Mouse (Mus musculus) hindbrain, embryonic 13.5 days (tissue): ENCODE data around the gene Nsf. TPM values are rescaled to one million over a fixed set of nuclear protein-coding genes. Genes with fewer than 3 reads are reported as not detected.
A peak's percentile ranks its signal among the peaks of the same experiment; 100 is the strongest.
"Not testable (repeated sequence)": the region's sequence is repeated elsewhere in the genome, so short reads cannot be mapped to it uniquely, and the experiment has no call there.

ENCODE experiments used
- ATAC-seq: fragments of 200-750 bp; cut with Nextera tagmentation; 2 replicates; pipeline ENCODE4 v1.8.0; 2017; ENCODE audit warnings: moderate TSS enrichment; ENCODE audit not compliant: low FRiP score
- H3K27ac ChIP-seq: fragments of 300-500 bp; sonication (generic); 2 replicates; pipeline ENCODE4 v1.5.1; 2015; ENCODE audit warnings: inconsistent platforms, mild to moderate bottlenecking, moderate library complexity
- H3K27me3 ChIP-seq: fragments of 300-500 bp; sonication (generic); 2 replicates; pipeline ENCODE4 v1.6.1; 2015; ENCODE audit warnings: mild to moderate bottlenecking, inconsistent platforms
- H3K36me3 ChIP-seq: fragments of 300-500 bp; sonication (generic); 2 replicates; pipeline ENCODE4 v1.6.1; 2015; ENCODE audit warnings: mild to moderate bottlenecking, inconsistent platforms
- H3K4me1 ChIP-seq: fragments of 300-500 bp; sonication (generic); replicated peaks from 2 replicates; pipeline ENCODE4 v1.6.1; 2015; ENCODE audit warnings: inconsistent platforms
- H3K4me2 ChIP-seq: fragments of 300-500 bp; sonication (generic); 2 replicates; pipeline ENCODE4 v1.6.1; 2015; ENCODE audit warnings: inconsistent platforms, mild to moderate bottlenecking, moderate library complexity
- H3K4me3 ChIP-seq: fragments of 300-500 bp; sonication (generic); 2 replicates; pipeline ENCODE4 v1.5.1; 2015; ENCODE audit warnings: mild to moderate bottlenecking, inconsistent platforms
- H3K9ac ChIP-seq: fragments of 300-500 bp; sonication (generic); 2 replicates; pipeline ENCODE4 v1.6.1; 2015; ENCODE audit warnings: mild to moderate bottlenecking, inconsistent platforms
- H3K9me3 ChIP-seq: fragments of 300-500 bp; sonication (generic); 2 replicates; pipeline ENCODE4 v1.6.1; 2016; ENCODE audit warnings: inconsistent platforms
- WGBS: fragments of 180-500 bp; shearing (Covaris S2); methylation state at CpG from one replicate; pipeline ENCODE4 v1.1.7; 2015; 5-methylcytosine and 5-hydroxymethylcytosine counted together
- polyA plus RNA-seq: library from polyadenylated mRNA; unstranded; fragments of >200 nt; fragmentation: Nextera tagmentation; extraction: Ambion mirVana; gene quantifications from 2 replicates; pipeline ENCODE4 v1.2.1, GENCODE M21; 2015

Gene Nsf
- polyA plus RNA-seq, 1 experiment from 2014 or later = 128 TPM

GRCm38 (mm10) chr11:103884749-103885383 lies 69.0 kb downstream of the Nsf start:
- H3K36me3 ChIP-seq = peaks cover 35% of the 10 kb centered on the region
- peak overlapping the region; percentile 46 for H3K27ac ChIP-seq
- no peaks in the 10 kb centered on the region for H3K9me3 ChIP-seq
- peaks cover 13% of the 10 kb centered on the region for H3K4me1 ChIP-seq
- H3K9ac ChIP-seq = peak overlapping the region; percentile 2; the same call in 1 of the 2 replicates
- peak; percentile 84 for ATAC-seq
- H3K4me3 ChIP-seq = no peak overlapping the region
- peak overlapping the region; percentile 20 for H3K4me2 ChIP-seq
- no peaks in the 10 kb centered on the region for H3K27me3 ChIP-seq
- 8% methylated on average over 13 of the region's 13 CpGs for WGBS

- no peak overlapping the region for H3K27ac ChIP-seq
These were observed 70.1 kb downstream of the Nsf start for GRCm38 (mm10) chr11:103883793-103884192.

GRCm38 (mm10) chr11:103879476-103879875 lies 74.4 kb downstream of the Nsf start:
- not testable (repeated sequence) for H3K9me3 ChIP-seq, H3K4me3 ChIP-seq, H3K27ac ChIP-seq, H3K4me2 ChIP-seq, H3K27me3 ChIP-seq, ATAC-seq, H3K4me1 ChIP-seq, H3K9ac ChIP-seq
- 98% methylated on average over 7 of the region's 8 CpGs for WGBS
- peaks cover 39% of the 10 kb centered on the region for H3K36me3 ChIP-seq

More at GRCm38 (mm10) chr11:103883793-103884192, 70.1 kb downstream of the Nsf start:
- no peak for ATAC-seq
- H3K9ac ChIP-seq = no peak overlapping the region
- H3K27me3 ChIP-seq = no peaks in the 10 kb centered on the region
- peaks cover 38% of the 10 kb centered on the region for H3K36me3 ChIP-seq
- H3K4me2 ChIP-seq = no peak overlapping the region
- H3K9me3 ChIP-seq = no peaks in the 10 kb centered on the region
- 94% methylated on average over 10 of the region's 10 CpGs for WGBS
- no peak overlapping the region for H3K4me3 ChIP-seq
- peaks cover 13% of the 10 kb centered on the region for H3K4me1 ChIP-seq

- 90% methylated on average over 6 of the region's 6 CpGs for WGBS
- Histone ChIP-seq H3K27me3 (no peaks in the 10 kb centered on the region), H3K4me1 (no peaks in the 10 kb centered on the region), H3K9ac (no peak overlapping the region), H3K27ac (no peak overlapping the region), H3K36me3 (peaks cover 46% of the 10 kb centered on the region), H3K4me2 (no peak overlapping the region), H3K9me3 (no peaks in the 10 kb centered on the region), H3K4me3 (no peak overlapping the region)
- ATAC-seq = no peak
These were observed 75.4 kb downstream of the Nsf start for GRCm38 (mm10) chr11:103878441-103878840.

GRCm38 (mm10) chr11:103870352-103870751 lies 83.5 kb downstream of the Nsf start:
- ATAC-seq = no peak
- Histone ChIP-seq H3K27me3 (no peaks in the 10 kb centered on the region), H3K9ac (no peak overlapping the region), H3K4me1 (no peaks in the 10 kb centered on the region), H3K4me2 (no peak overlapping the region), H3K27ac (no peak overlapping the region), H3K4me3 (no peak overlapping the region), H3K9me3 (no peaks in the 10 kb centered on the region), H3K36me3 (peaks cover 50% of the 10 kb centered on the region)
- 86% methylated on average over 9 of the region's 9 CpGs for WGBS

- H3K4me3 ChIP-seq = no peak overlapping the region
- H3K36me3 ChIP-seq = peaks cover 46% of the 10 kb centered on the region
- H3K4me1 ChIP-seq = no peaks in the 10 kb centered on the region
- no peaks in the 10 kb centered on the region for H3K27me3 ChIP-seq
- WGBS = 74% methylated on average over 5 of the region's 5 CpGs
- no peak overlapping the region for H3K9ac ChIP-seq
- H3K9me3 ChIP-seq = no peaks in the 10 kb centered on the region
- no peak for ATAC-seq
- no peak overlapping the region for H3K27ac ChIP-seq
- no peak overlapping the region for H3K4me2 ChIP-seq
These were observed 86.2 kb downstream of the Nsf start for GRCm38 (mm10) chr11:103867702-103868101.

GRCm38 (mm10) chr11:103865346-103865745 lies 88.5 kb downstream of the Nsf start:
- Histone ChIP-seq H3K4me3 (no peak overlapping the region), H3K36me3 (peaks cover 44% of the 10 kb centered on the region), H3K27me3 (no peaks in the 10 kb centered on the region), H3K27ac (no peak overlapping the region), H3K4me1 (no peaks in the 10 kb centered on the region), H3K4me2 (no peak overlapping the region), H3K9me3 (no peaks in the 10 kb centered on the region), H3K9ac (no peak overlapping the region)
- ATAC-seq = no peak
- 75% methylated on average over 7 of the region's 7 CpGs for WGBS

GRCm38 (mm10) chr11:103864486-103864885 lies 89.4 kb downstream of the Nsf start:
- no peaks in the 10 kb centered on the region for H3K9me3 ChIP-seq
- H3K27me3 ChIP-seq = no peaks in the 10 kb centered on the region
- no peak overlapping the region for H3K9ac ChIP-seq
- no peak overlapping the region for H3K27ac ChIP-seq
- H3K4me3 ChIP-seq = no peak overlapping the region
- no peaks in the 10 kb centered on the region for H3K4me1 ChIP-seq
- peaks cover 50% of the 10 kb centered on the region for H3K36me3 ChIP-seq
- ATAC-seq = no peak
- 83% methylated on average over 4 of the region's 4 CpGs for WGBS
- no peak overlapping the region for H3K4me2 ChIP-seq

- 90% methylated on average over 8 of the region's 8 CpGs for WGBS
These were observed 90.9 kb downstream of the Nsf start for GRCm38 (mm10) chr11:103862951-103863350.

GRCm38 (mm10) chr11:103859933-103860610 lies 93.8 kb downstream of the Nsf start:
- H3K4me3 ChIP-seq = no peak overlapping the region
- no peak overlapping the region for H3K9ac ChIP-seq
- WGBS = 84% methylated on average over 4 of the region's 4 CpGs
- H3K27me3 ChIP-seq = no peaks in the 10 kb centered on the region
- H3K27ac ChIP-seq = no peak overlapping the region
- H3K4me2 ChIP-seq = no peak overlapping the region
- no peaks in the 10 kb centered on the region for H3K4me1 ChIP-seq
- H3K9me3 ChIP-seq = no peaks in the 10 kb centered on the region
- peaks cover 63% of the 10 kb centered on the region for H3K36me3 ChIP-seq
- no peak for ATAC-seq

More at GRCm38 (mm10) chr11:103862951-103863350, 90.9 kb downstream of the Nsf start:
- no peak overlapping the region for H3K27ac ChIP-seq
- no peaks in the 10 kb centered on the region for H3K4me1 ChIP-seq
- no peak overlapping the region for H3K4me2 ChIP-seq
- no peaks in the 10 kb centered on the region for H3K9me3 ChIP-seq
- H3K4me3 ChIP-seq = no peak overlapping the region
- H3K36me3 ChIP-seq = peaks cover 55% of the 10 kb centered on the region
- no peaks in the 10 kb centered on the region for H3K27me3 ChIP-seq
- ATAC-seq = no peak
- no peak overlapping the region for H3K9ac ChIP-seq

- peaks cover 7% of the 10 kb centered on the region for H3K4me1 ChIP-seq
These were observed 95.1 kb downstream of the Nsf start for GRCm38 (mm10) chr11:103858760-103859159.

GRCm38 (mm10) chr11:103856641-103857040 lies 97.2 kb downstream of the Nsf start:
- Histone ChIP-seq H3K27ac (no peak overlapping the region), H3K4me1 (peaks cover 21% of the 10 kb centered on the region), H3K4me3 (no peak overlapping the region), H3K4me2 (no peak overlapping the region), H3K36me3 (peaks cover 41% of the 10 kb centered on the region), H3K9me3 (no peaks in the 10 kb centered on the region), H3K27me3 (no peaks in the 10 kb centered on the region), H3K9ac (no peak overlapping the region)
- WGBS = 93% methylated on average over 7 of the region's 7 CpGs
- no peak for ATAC-seq

More at GRCm38 (mm10) chr11:103858760-103859159, 95.1 kb downstream of the Nsf start:
- H3K9me3 ChIP-seq = no peaks in the 10 kb centered on the region
- no peak overlapping the region for H3K4me2 ChIP-seq
- no peak overlapping the region for H3K9ac ChIP-seq
- H3K36me3 ChIP-seq = peaks cover 53% of the 10 kb centered on the region
- 79% methylated on average over 5 of the region's 5 CpGs for WGBS
- no peak overlapping the region for H3K27ac ChIP-seq
- no peaks in the 10 kb centered on the region for H3K27me3 ChIP-seq
- no peak for ATAC-seq
- H3K4me3 ChIP-seq = no peak overlapping the region

- no peak for ATAC-seq
- Histone ChIP-seq H3K4me3 (no peak overlapping the region), H3K9me3 (no peaks in the 10 kb centered on the region), H3K4me1 (peaks cover 21% of the 10 kb centered on the region), H3K27ac (no peak overlapping the region; the same call in 1 of the 2 replicates), H3K4me2 (no peak overlapping the region), H3K36me3 (peaks cover 23% of the 10 kb centered on the region), H3K9ac (no peak overlapping the region), H3K27me3 (no peaks in the 10 kb centered on the region)
- WGBS = 33% methylated on average over 9 of the region's 9 CpGs
These were observed 99.6 kb downstream of the Nsf start for GRCm38 (mm10) chr11:103854294-103854693.
